Mouse (Mus musculus) kidney, postnatal 10 days (tissue): Measurements from ENCODE around the gene Sncb.

ENCODE experiments used
- DNase-seq: peaks from one replicate; pipeline ENCODE4 v3.0.0; 2021; ENCODE audit warnings: mixed read lengths

The Sncb gene

GRCm38 (mm10) chr13:54781086-54781485 lies 14.7 kb upstream of the Sncb start:
- no peak for DNase-seq

GRCm38 (mm10) chr13:54780592-54780991 lies 14.2 kb upstream of the Sncb start:
- peak; percentile 65 for DNase-seq

GRCm38 (mm10) chr13:54767012-54767411 lies 617 bp upstream of the Sncb start:
- no peak for DNase-seq

- no peak for DNase-seq
Observed at GRCm38 (mm10) chr13:54765281-54766191, 859 bp downstream of the Sncb start.

- no peak for DNase-seq
Observed at GRCm38 (mm10) chr13:54760906-54761305, 5.5 kb downstream of the Sncb start.

- DNase-seq: no peak
Observed at GRCm38 (mm10) chr13:54760164-54760795, 6.1 kb downstream of the Sncb start.

- DNase-seq: no peak
Observed at GRCm38 (mm10) chr13:54759496-54759895, 6.9 kb downstream of the Sncb start.

- no peak for DNase-seq
Observed at GRCm38 (mm10) chr13:54758756-54759470, 7.5 kb downstream of the Sncb start.

GRCm38 (mm10) chr13:54758045-54758755 lies 8.2 kb downstream of the Sncb start:
- DNase-seq: peak; percentile 91

- no peak for DNase-seq
Observed at GRCm38 (mm10) chr13:54757093-54757830, 9.1 kb downstream of the Sncb start.

GRCm38 (mm10) chr13:54756156-54756712 lies 10.2 kb downstream of the Sncb start:
- DNase-seq: no peak

- no peak for DNase-seq
Observed at GRCm38 (mm10) chr13:54755201-54755830, 11.1 kb downstream of the Sncb start.

- DNase-seq: no peak
Observed at GRCm38 (mm10) chr13:54754169-54755080, 12.0 kb downstream of the Sncb start.

GRCm38 (mm10) chr13:54753733-54754132 lies 12.7 kb downstream of the Sncb start:
- DNase-seq: no peak

GRCm38 (mm10) chr13:54752656-54753055 lies 13.7 kb downstream of the Sncb start:
- no peak for DNase-seq

- peak; percentile 70 for DNase-seq
Observed at GRCm38 (mm10) chr13:54750699-54751098, 15.7 kb downstream of the Sncb start.

- no peak for DNase-seq
Observed at GRCm38 (mm10) chr13:54749864-54750411, 16.5 kb downstream of the Sncb start, which contains the start of gene Gprin1. Gene Gprin1 (minus strand): TSS chr13:54749874.

- DNase-seq: peak; percentile 70
Observed at GRCm38 (mm10) chr13:54749061-54749863, 17.1 kb downstream of the Sncb start.

GRCm38 (mm10) chr13:54748721-54749060 lies 17.7 kb downstream of the Sncb start:
- no peak for DNase-seq
